21 mouse cellular contexts compared by ENCODE assay signal in genomic region chr16:90893019-90893418, GRCm38 (mm10).
"Had no signal": no experiment of that assay in that cellular context is flagged by ENCODE, and none has a peak within 500 bp of the region (broad histone marks: within the 10 kb centered on the region; RNA-seq: fewer than 3 reads in every experiment).

No protein-coding gene starts in this region.

- H3K4me2 ChIP-seq: lung, embryonic 15.5 days; midbrain, embryonic 11.5 days; midbrain, embryonic 13.5 days; midbrain, embryonic 15.5 days; neural tube, embryonic 13.5 days; neural tube, embryonic 15.5 days; stomach, embryonic 15.5 days had no signal

- H3K27me3 ChIP-seq: lung, embryonic 15.5 days; midbrain, embryonic 13.5 days; midbrain, embryonic 15.5 days; neural tube, embryonic 13.5 days; neural tube, embryonic 15.5 days; stomach, embryonic 15.5 days had no signal

- H3K4me3 ChIP-seq: lung, embryonic 15.5 days; megakaryocyte, embryonic 14.5 days; midbrain, embryonic 13.5 days; midbrain, embryonic 15.5 days; neural tube, embryonic 13.5 days; neural tube, embryonic 15.5 days; stomach, embryonic 15.5 days had no signal

- H3K4me1 ChIP-seq: megakaryocyte, embryonic 14.5 days; stomach, embryonic 15.5 days had no signal

- DNase-seq: lung, adult 18-20 months; lung, postnatal 14 days; lung, postnatal 36 days; retina, postnatal 1 day; right cerebral cortex, adult 18-20 months; right cerebral cortex, postnatal 25 days; right cerebral cortex, postnatal 4 days; thymus, adult 2 months; thymus, postnatal 25 days; thymus, postnatal 4 days had no signal

- ATAC-seq: lung, postnatal 0 days; midbrain, embryonic 13.5 days; midbrain, embryonic 15.5 days had no signal

- H3K27ac ChIP-seq: lung, embryonic 15.5 days; macrophage; midbrain, embryonic 13.5 days; midbrain, embryonic 15.5 days; neural tube, embryonic 13.5 days; neural tube, embryonic 15.5 days; stomach, embryonic 15.5 days; stomach, postnatal 0 days had no signal

- H3K9ac ChIP-seq: lung, embryonic 15.5 days; midbrain, embryonic 13.5 days; midbrain, embryonic 15.5 days; neural tube, embryonic 13.5 days; neural tube, embryonic 15.5 days; stomach, embryonic 15.5 days had no signal

- H3K9me3 ChIP-seq: lung, embryonic 15.5 days; midbrain, embryonic 13.5 days; midbrain, embryonic 15.5 days; neural tube, embryonic 13.5 days; neural tube, embryonic 15.5 days; stomach, embryonic 15.5 days had no signal

- H3K36me3 ChIP-seq: lung, embryonic 15.5 days; midbrain, embryonic 13.5 days; midbrain, embryonic 15.5 days; neural tube, embryonic 13.5 days; neural tube, embryonic 15.5 days; stomach, embryonic 15.5 days had no signal
